In genomic region chr19:34992969-34993527, GRCm38 (mm10) we compare ENCODE assay signal across 8 mouse cellular contexts.
DNase-seq lines count a peak whose midpoint lies in the region; ATAC-seq and TF ChIP-seq lines count a peak whose summit lies in the region.

No protein-coding gene starts in this region.

- H3K27ac ChIP-seq in ES-E14 (ENCODE audit: insufficient read depth, low read depth, low read length, poor library complexity, severe bottlenecking), result no peak overlapping the region

- H3K9ac ChIP-seq in ES-E14 (ENCODE audit: insufficient read depth, low read depth, low read length, poor library complexity, severe bottlenecking), result no peak overlapping the region

- no peaks in the 10 kb centered on the region for H3K4me1 ChIP-seq in ES-E14 (ENCODE audit: control insufficient read depth in 2 of 2, insufficient read depth in 2 of 2, low read length in 2 of 2, poor library complexity in 1 of 2)

- no peaks in the 10 kb centered on the region for H3K36me3 ChIP-seq in ES-E14 (ENCODE audit: control insufficient read depth, insufficient read depth, low read length, poor library complexity, severe bottlenecking)

- in situ Hi-C loops in ES-E14 (cut with MboI; ENCODE audit: low sequenced_read_pairs in 2 of 2, unreplicated experiment in 2 of 2), result loop anchor here in 1 of 2 experiments (25.0 kb wide), 1 partner anchor 1094 kb away; the partner anchor contains the start of gene Rpp30

- H3K9me3 ChIP-seq in ES-E14 (ENCODE audit: control insufficient read depth, insufficient read depth, low read depth, low read length), result no peaks in the 10 kb centered on the region

- H3K4me3 ChIP-seq in ES-E14 (ENCODE audit: insufficient read depth in 1 of 2, low read depth in 1 of 2, low read length in 2 of 2, poor library complexity in 1 of 2, severe bottlenecking in 1 of 2), result no peak overlapping the region

- no peak for ATAC-seq in CD4-positive, CD25-positive, alpha-beta regulatory T cell, adult 4 months

- peak; percentile 15 for DNase-seq in CD4-positive, CD25-positive, alpha-beta regulatory T cell, adult 2 months (ENCODE audit: low read depth, low spot score)
- DNase-seq in ES-E14 (ENCODE audit: low read depth, low spot score), result peak; percentile 24
- peak; percentile 32 for DNase-seq in cerebellum, adult 8-10 months
- DNase-seq in frontal cortex, adult 2 months (ENCODE audit: extremely low spot score in 1 of 2, low spot score in 1 of 2), result peak; percentile 38 to 92
- peak; percentile 72 for DNase-seq in layer of hippocampus, adult 11-12 months (ENCODE audit: low spot score)
- peak; percentile 54 for DNase-seq in lung, postnatal 36 days
- peak; percentile 53 for DNase-seq in right cerebral cortex, postnatal 4 days

TF ChIP-seq in ES-E14, 5 proteins besides CTCF, POLR2A, EP300 and RAD21:
- TF ChIP-seq CHD2 (IDR thresholded peaks at IDR 0.05; ENCODE audit: low read depth, low read length) (no peak), ZC3H11A (IDR thresholded peaks at IDR 0.05; ENCODE audit: borderline replicate concordance, low read depth, low read length) (peak; percentile 89), ZNF384 (IDR thresholded peaks at IDR 0.05; ENCODE audit: low read depth, low read length) (no peak), HCFC1 (IDR thresholded peaks at IDR 0.05; ENCODE audit: borderline replicate concordance, insufficient read depth, low read length) (no peak), MAFK (IDR thresholded peaks at IDR 0.05; ENCODE audit: insufficient read depth, low read depth, low read length) (no peak)

Comparison
In these comparisons a context has a peak if more than half of its experiments do, and no peak if none do; other contexts are left out.
1. DNase-seq: peak in every context shown above with its lines; median percentile 72 in layer of hippocampus, adult 11-12 months; 65 in frontal cortex, adult 2 months; 54 in lung, postnatal 36 days; 53 in right cerebral cortex, postnatal 4 days; 32 in cerebellum, adult 8-10 months; 24 in ES-E14; 15 in CD4-positive, CD25-positive, alpha-beta regulatory T cell, adult 2 months.